Mouse (Mus musculus): Measurements from ENCODE around the gene Slc52a3. TPM values are rescaled to one million over a fixed set of nuclear protein-coding genes. Genes with fewer than 3 reads are reported as not detected.
"Not testable (repeated sequence)": the region's sequence is repeated elsewhere in the genome, so short reads cannot be mapped to it uniquely, and the experiment has no call there.

Gene Slc52a3
- polyA plus RNA-seq, 1 experiment from 2014 or later: 1.0 TPM

- DNase-seq (ENCODE audit: low spot score): no peak
- H3K4me3 ChIP-seq (ENCODE audit: low read depth, low read length): no peak overlapping the region
- H3K9me3 ChIP-seq (ENCODE audit: control insufficient read depth, low read length): no peaks in the 10 kb centered on the region
- no peaks in the 10 kb centered on the region for H3K27me3 ChIP-seq (ENCODE audit: control insufficient read depth, insufficient read depth, low read length)
- no peak overlapping the region for H3K4me2 ChIP-seq (ENCODE audit: low read depth)
- H3K9ac ChIP-seq (ENCODE audit: low read length): no peak overlapping the region
- H3K36me3 ChIP-seq (ENCODE audit: control insufficient read depth, insufficient read depth, low read length): no peaks in the 10 kb centered on the region
- no peaks in the 10 kb centered on the region for H3K4me1 ChIP-seq (ENCODE audit: control insufficient read depth, insufficient read depth, low read length)
- 84% methylated on average over 2 of the region's 2 CpGs for WGBS
- no peak for ATAC-seq (ENCODE audit: insufficient read depth, low FRiP score, low TSS enrichment)
- H3K27ac ChIP-seq (ENCODE audit: low read depth, low read length): no peak overlapping the region
Measured at GRCm38 (mm10) chr2:151988978-151989377, 7.3 kb upstream of the Slc52a3 start.

GRCm38 (mm10) chr2:151990985-151991394, 5.3 kb upstream of the Slc52a3 start:
- ATAC-seq (ENCODE audit: insufficient read depth, low FRiP score, low TSS enrichment) (peak; percentile 67), DNase-seq (ENCODE audit: low spot score) (peak; percentile 51)
- H3K4me3 ChIP-seq (ENCODE audit: low read depth, low read length): no peak overlapping the region
- H3K9me3 ChIP-seq (ENCODE audit: control insufficient read depth, low read length): no peaks in the 10 kb centered on the region
- H3K9ac ChIP-seq (ENCODE audit: low read length): no peak overlapping the region
- 23% methylated on average over 1 of the region's 1 CpGs for WGBS
- H3K4me1 ChIP-seq (ENCODE audit: control insufficient read depth, insufficient read depth, low read length): no peaks in the 10 kb centered on the region
- no peaks in the 10 kb centered on the region for H3K36me3 ChIP-seq (ENCODE audit: control insufficient read depth, insufficient read depth, low read length)
- H3K27me3 ChIP-seq (ENCODE audit: control insufficient read depth, insufficient read depth, low read length): no peaks in the 10 kb centered on the region
- H3K4me2 ChIP-seq (ENCODE audit: low read depth): no peak overlapping the region
- no peak overlapping the region for H3K27ac ChIP-seq (ENCODE audit: low read depth, low read length)

- no peak overlapping the region for H3K9ac ChIP-seq (ENCODE audit: low read length)
- no peaks in the 10 kb centered on the region for H3K9me3 ChIP-seq (ENCODE audit: control insufficient read depth, low read length)
- no peak overlapping the region for H3K4me2 ChIP-seq (ENCODE audit: low read depth)
- peak; percentile 48 for ATAC-seq (ENCODE audit: insufficient read depth, low FRiP score, low TSS enrichment)
- H3K27ac ChIP-seq (ENCODE audit: low read depth, low read length): peak overlapping the region; percentile 30; the same call in 1 of the 2 replicates
- H3K4me1 ChIP-seq (ENCODE audit: control insufficient read depth, insufficient read depth, low read length): no peaks in the 10 kb centered on the region
- no peak overlapping the region for H3K4me3 ChIP-seq (ENCODE audit: low read depth, low read length)
- no peaks in the 10 kb centered on the region for H3K36me3 ChIP-seq (ENCODE audit: control insufficient read depth, insufficient read depth, low read length)
- WGBS: 31% methylated on average over 5 of the region's 5 CpGs
- DNase-seq (ENCODE audit: low spot score): no peak
- peaks cover 3% of the 10 kb centered on the region for H3K27me3 ChIP-seq (ENCODE audit: control insufficient read depth, insufficient read depth, low read length)
Measured at GRCm38 (mm10) chr2:151991446-151991845, 4.9 kb upstream of the Slc52a3 start.

- ATAC-seq (ENCODE audit: insufficient read depth, low FRiP score, low TSS enrichment): no peak
- H3K9ac ChIP-seq (ENCODE audit: low read length): 0 out of 2 replicates have a peak overlapping the region, but pooled peaks have one; percentile 18
- DNase-seq (ENCODE audit: low spot score): peak; percentile 83
- H3K4me1 ChIP-seq (ENCODE audit: control insufficient read depth, insufficient read depth, low read length): no peaks in the 10 kb centered on the region
- peaks cover 24% of the 10 kb centered on the region for H3K27me3 ChIP-seq (ENCODE audit: control insufficient read depth, insufficient read depth, low read length)
- WGBS: 8% methylated on average over 22 of the region's 22 CpGs
- H3K36me3 ChIP-seq (ENCODE audit: control insufficient read depth, insufficient read depth, low read length): no peaks in the 10 kb centered on the region
- peak overlapping the region; percentile 42 for H3K4me2 ChIP-seq (ENCODE audit: low read depth)
- H3K9me3 ChIP-seq (ENCODE audit: control insufficient read depth, low read length): no peaks in the 10 kb centered on the region
- no peak overlapping the region for H3K27ac ChIP-seq (ENCODE audit: low read depth, low read length)
- H3K4me3 ChIP-seq (ENCODE audit: low read depth, low read length): no peak overlapping the region
Measured at GRCm38 (mm10) chr2:151994350-151995122, 1.8 kb upstream of the Slc52a3 start.

- 67% methylated on average over 2 of the region's 2 CpGs for WGBS
- not testable (repeated sequence) for H3K4me2 ChIP-seq (ENCODE audit: low read depth); H3K9me3 ChIP-seq (ENCODE audit: control insufficient read depth, low read length); H3K9ac ChIP-seq (ENCODE audit: low read length); H3K36me3 ChIP-seq (ENCODE audit: control insufficient read depth, insufficient read depth, low read length); H3K27ac ChIP-seq (ENCODE audit: low read depth, low read length); DNase-seq (ENCODE audit: low spot score); H3K4me3 ChIP-seq (ENCODE audit: low read depth, low read length); ATAC-seq (ENCODE audit: insufficient read depth, low FRiP score, low TSS enrichment); H3K4me1 ChIP-seq (ENCODE audit: control insufficient read depth, insufficient read depth, low read length)
- H3K27me3 ChIP-seq (ENCODE audit: control insufficient read depth, insufficient read depth, low read length): peaks cover 33% of the 10 kb centered on the region
Measured at GRCm38 (mm10) chr2:151997190-151997575, 872 bp downstream of the Slc52a3 start.

- no peaks in the 10 kb centered on the region for H3K36me3 ChIP-seq (ENCODE audit: control insufficient read depth, insufficient read depth, low read length)
- no peak for DNase-seq (ENCODE audit: low spot score)
- H3K9me3 ChIP-seq (ENCODE audit: control insufficient read depth, low read length): no peaks in the 10 kb centered on the region
- 57% methylated on average over 8 of the region's 8 CpGs for WGBS
- no peak overlapping the region for H3K4me2 ChIP-seq (ENCODE audit: low read depth)
- no peak overlapping the region for H3K4me3 ChIP-seq (ENCODE audit: low read depth, low read length)
- peaks cover 33% of the 10 kb centered on the region for H3K27me3 ChIP-seq (ENCODE audit: control insufficient read depth, insufficient read depth, low read length)
- H3K27ac ChIP-seq (ENCODE audit: low read depth, low read length): no peak overlapping the region
- no peak for ATAC-seq (ENCODE audit: insufficient read depth, low FRiP score, low TSS enrichment)
- 0 out of 2 replicates have a peak, but pooled peaks cover 2% of the 10 kb centered on the region for H3K4me1 ChIP-seq (ENCODE audit: control insufficient read depth, insufficient read depth, low read length)
- H3K9ac ChIP-seq (ENCODE audit: low read length): no peak overlapping the region
Measured at GRCm38 (mm10) chr2:151997776-151998504, 1.6 kb downstream of the Slc52a3 start.

- Histone ChIP-seq H3K4me1 (ENCODE audit: control insufficient read depth, insufficient read depth, low read length) (0 out of 2 replicates have a peak, but pooled peaks cover 2% of the 10 kb centered on the region), H3K4me2 (ENCODE audit: low read depth) (no peak overlapping the region), H3K36me3 (ENCODE audit: control insufficient read depth, insufficient read depth, low read length) (no peaks in the 10 kb centered on the region), H3K27me3 (ENCODE audit: control insufficient read depth, insufficient read depth, low read length) (peaks cover 33% of the 10 kb centered on the region), H3K9me3 (ENCODE audit: control insufficient read depth, low read length) (no peaks in the 10 kb centered on the region), H3K4me3 (ENCODE audit: low read depth, low read length) (no peak overlapping the region), H3K9ac (ENCODE audit: low read length) (no peak overlapping the region), H3K27ac (ENCODE audit: low read depth, low read length) (no peak overlapping the region)
- no peak for ATAC-seq (ENCODE audit: insufficient read depth, low FRiP score, low TSS enrichment)
- DNase-seq (ENCODE audit: low spot score): no peak
- WGBS: 79% methylated on average over 9 of the region's 9 CpGs
Measured at GRCm38 (mm10) chr2:151998505-151998899, 2.2 kb downstream of the Slc52a3 start.

- Histone ChIP-seq H3K9ac (ENCODE audit: low read length) (no peak overlapping the region), H3K36me3 (ENCODE audit: control insufficient read depth, insufficient read depth, low read length) (no peaks in the 10 kb centered on the region), H3K27ac (ENCODE audit: low read depth, low read length) (no peak overlapping the region), H3K4me2 (ENCODE audit: low read depth) (no peak overlapping the region), H3K27me3 (ENCODE audit: control insufficient read depth, insufficient read depth, low read length) (peaks cover 33% of the 10 kb centered on the region), H3K9me3 (ENCODE audit: control insufficient read depth, low read length) (no peaks in the 10 kb centered on the region), H3K4me1 (ENCODE audit: control insufficient read depth, insufficient read depth, low read length) (0 out of 2 replicates have a peak, but pooled peaks cover 2% of the 10 kb centered on the region), H3K4me3 (ENCODE audit: low read depth, low read length) (no peak overlapping the region)
- ATAC-seq (ENCODE audit: insufficient read depth, low FRiP score, low TSS enrichment): no peak
- DNase-seq (ENCODE audit: low spot score): no peak
- 71% methylated on average over 4 of the region's 4 CpGs for WGBS
Measured at GRCm38 (mm10) chr2:151998932-151999331, 2.6 kb downstream of the Slc52a3 start.

Data from neural tube, embryonic 11.5 days (tissue).